Mouse (Mus musculus) myocyte (in vitro differentiated cells): ENCODE results near the gene Tspan18. TPM values are rescaled to one million over a fixed set of nuclear protein-coding genes. Genes with fewer than 3 reads are reported as not detected.

Experiments used
- H3K27me3 ChIP-seq: one replicate; pipeline ENCODE4 v1.6.1; 2011; ENCODE audit not compliant: control insufficient read depth, insufficient read depth, insufficient read length
- H3K36me3 ChIP-seq: one replicate; pipeline ENCODE4 v1.6.1; 2011; ENCODE audit not compliant: control insufficient read depth, insufficient read depth
- H3K4me2 ChIP-seq: one replicate; pipeline ENCODE4 v1.6.1; 2011; ENCODE audit warnings: low read depth, control low read depth
- H3K4me3 ChIP-seq: one replicate; pipeline ENCODE4 v1.5.1; 2011; ENCODE audit warnings: mild to moderate bottlenecking, control low read depth, moderate library complexity
- H3K79me2 ChIP-seq: one replicate; pipeline ENCODE4 v1.6.1; 2011; ENCODE audit not compliant: control insufficient read depth, insufficient read depth
- H3ac ChIP-seq: one replicate; pipeline ENCODE4 v1.6.1; 2011; ENCODE audit not compliant: control insufficient read depth, insufficient read length
- CEBPB ChIP-seq: IDR thresholded peaks from 2 replicates; pipeline ENCODE4 v1.6.1; 2011; ENCODE audit warnings: mild to moderate bottlenecking, moderate library complexity; ENCODE audit not compliant: poor library complexity, insufficient read depth, severe bottlenecking
- E2F4 ChIP-seq: IDR thresholded peaks from one replicate; pipeline ENCODE4 v1.6.1; 2011; ENCODE audit warnings: mild to moderate bottlenecking, control low read depth, moderate library complexity; ENCODE audit not compliant: insufficient read depth
- MAX ChIP-seq: IDR thresholded peaks from one replicate; pipeline ENCODE4 v1.6.1; 2011; ENCODE audit warnings: low read depth, mild to moderate bottlenecking, control low read depth
- MYOD1 ChIP-seq, 3 experiments: IDR thresholded peaks; one replicate each; pipeline ENCODE4 v1.6.1; 2011; ENCODE audit warnings: control low read depth in 2 of 3, low read depth in 2 of 3, mild to moderate bottlenecking in 2 of 3, moderate library complexity in 1 of 3; ENCODE audit not compliant: insufficient read length in 2 of 3, control insufficient read depth in 1 of 3
- MYOG ChIP-seq, 3 experiments: IDR thresholded peaks; one replicate each; pipeline ENCODE4 v1.6.1; 2011; ENCODE audit warnings: control low read depth in 2 of 3, low read depth in 2 of 3, mild to moderate bottlenecking in 2 of 3; ENCODE audit not compliant: insufficient read length in 2 of 3, control insufficient read depth in 1 of 3, insufficient read depth in 1 of 3
- POLR2A ChIP-seq: IDR thresholded peaks from one replicate; pipeline ENCODE4 v1.6.1; 2011; ENCODE audit warnings: low read depth, mild to moderate bottlenecking, control low read depth, moderate library complexity; ENCODE audit not compliant: insufficient read length
- POLR2AphosphoS2 ChIP-seq: IDR thresholded peaks from one replicate; pipeline ENCODE4 v1.6.1; 2011; ENCODE audit warnings: low read depth, control low read depth; ENCODE audit not compliant: insufficient read length
- REST ChIP-seq: IDR thresholded peaks from one replicate; pipeline ENCODE4 v1.6.1; 2011; ENCODE audit warnings: mild to moderate bottlenecking, control low read depth, moderate library complexity; ENCODE audit not compliant: insufficient read depth, insufficient read length
- SRF ChIP-seq: IDR thresholded peaks from one replicate; pipeline ENCODE4 v1.6.1; 2011; ENCODE audit warnings: low read depth; ENCODE audit not compliant: control insufficient read depth, insufficient read length
- TCF12 ChIP-seq: IDR thresholded peaks from one replicate; pipeline ENCODE4 v1.6.1; 2011; ENCODE audit warnings: mild to moderate bottlenecking, control low read depth; ENCODE audit not compliant: poor library complexity, insufficient read depth, severe bottlenecking
- TCF3 ChIP-seq: IDR thresholded peaks from one replicate; pipeline ENCODE4 v1.6.1; 2011; ENCODE audit warnings: low read depth, control low read depth; ENCODE audit not compliant: insufficient read length
- USF1 ChIP-seq: IDR thresholded peaks from one replicate; pipeline ENCODE4 v1.6.1; 2011; ENCODE audit warnings: low read depth, mild to moderate bottlenecking, control low read depth, moderate library complexity
- polyA plus RNA-seq: library from polyadenylated mRNA; unstranded; fragments of >200 nt; fragmentation: generic; extraction: Trizol; gene quantifications from one replicate; pipeline ENCODE4 v1.2.1, GENCODE M21; 2012; ENCODE audit warnings: missing spikeins

The Tspan18 gene
- polyA plus RNA-seq, 1 experiment: 0.02 TPM

GRCm38 (mm10) chr2:93175721-93176120, 158.6 kb downstream of the Tspan18 start:
- Histone ChIP-seq H3ac (no peak overlapping the region), H3K79me2 (no peaks in the 10 kb centered on the region), H3K4me2 (no peak overlapping the region), H3K27me3 (peaks cover 37% of the 10 kb centered on the region), H3K36me3 (no peaks in the 10 kb centered on the region), H3K4me3 (no peak overlapping the region)
- TF ChIP-seq REST: no peak
- TF ChIP-seq USF1: no peak

GRCm38 (mm10) chr2:93175278-93175677, 159.0 kb downstream of the Tspan18 start:
- Histone ChIP-seq H3K79me2 (no peaks in the 10 kb centered on the region), H3K4me3 (no peak overlapping the region), H3K36me3 (no peaks in the 10 kb centered on the region), H3K27me3 (peaks cover 38% of the 10 kb centered on the region), H3K4me2 (no peak overlapping the region), H3ac (no peak overlapping the region)
- TF ChIP-seq REST: no peak
- no peak for TF ChIP-seq MYOG (IDR thresholded peaks at IDR 0.05; ENCODE audit: control insufficient read depth in 1 of 3, insufficient read depth in 1 of 3, insufficient read length in 2 of 3, low read depth in 2 of 3)
- no peak for TF ChIP-seq SRF
- no peak for TF ChIP-seq MAX
- no peak for TF ChIP-seq CEBPB
- no peak for TF ChIP-seq USF1
- TF ChIP-seq MYOD1 (IDR thresholded peaks at IDR 0.05; ENCODE audit: control insufficient read depth in 1 of 3, insufficient read length in 2 of 3, low read depth in 2 of 3): no peak
- no peak for TF ChIP-seq E2F4

GRCm38 (mm10) chr2:93174159-93174558, 160.1 kb downstream of the Tspan18 start:
- Histone ChIP-seq H3K27me3 (peaks cover 31% of the 10 kb centered on the region), H3ac (no peak overlapping the region), H3K36me3 (no peaks in the 10 kb centered on the region), H3K4me2 (no peak overlapping the region), H3K4me3 (no peak overlapping the region), H3K79me2 (no peaks in the 10 kb centered on the region)
- TF ChIP-seq USF1: no peak
- TF ChIP-seq MYOD1 (IDR thresholded peaks at IDR 0.05; ENCODE audit: control insufficient read depth in 1 of 3, insufficient read length in 2 of 3, low read depth in 2 of 3): no peak
- no peak for TF ChIP-seq MAX

- Histone ChIP-seq H3K4me3 (no peak overlapping the region), H3K4me2 (no peak overlapping the region), H3K27me3 (peaks cover 34% of the 10 kb centered on the region), H3ac (no peak overlapping the region), H3K36me3 (no peaks in the 10 kb centered on the region), H3K79me2 (no peaks in the 10 kb centered on the region)
- TF ChIP-seq POLR2AphosphoS2 (no peak), E2F4 (no peak), MYOG (IDR thresholded peaks at IDR 0.05; ENCODE audit: control insufficient read depth in 1 of 3, insufficient read depth in 1 of 3, insufficient read length in 2 of 3, low read depth in 2 of 3) (no peak), REST (no peak), MAX (no peak), TCF3 (no peak), CEBPB (no peak), TCF12 (no peak), MYOD1 (IDR thresholded peaks at IDR 0.05; ENCODE audit: control insufficient read depth in 1 of 3, insufficient read length in 2 of 3, low read depth in 2 of 3) (no peak), USF1 (no peak), POLR2A (no peak), SRF (no peak)
Observed at GRCm38 (mm10) chr2:93172460-93172859, 161.8 kb downstream of the Tspan18 start.

GRCm38 (mm10) chr2:93171929-93172328, 162.4 kb downstream of the Tspan18 start:
- H3K27me3 ChIP-seq: peaks cover 40% of the 10 kb centered on the region
- TF ChIP-seq POLR2AphosphoS2: no peak
- no peak for TF ChIP-seq SRF
- TF ChIP-seq USF1: no peak
- no peak for TF ChIP-seq E2F4
- no peak for TF ChIP-seq POLR2A
- no peak for TF ChIP-seq CEBPB
- no peak overlapping the region for H3K4me2 ChIP-seq
- H3ac ChIP-seq: no peak overlapping the region
- no peaks in the 10 kb centered on the region for H3K36me3 ChIP-seq
- H3K79me2 ChIP-seq: no peaks in the 10 kb centered on the region
- H3K4me3 ChIP-seq: no peak overlapping the region

- H3ac ChIP-seq: no peak overlapping the region
- TF ChIP-seq POLR2AphosphoS2: no peak
- TF ChIP-seq CEBPB: no peak
- no peak for TF ChIP-seq E2F4
- no peak for TF ChIP-seq MYOD1 (IDR thresholded peaks at IDR 0.05; ENCODE audit: control insufficient read depth in 1 of 3, insufficient read length in 2 of 3, low read depth in 2 of 3)
- TF ChIP-seq TCF12: no peak
- no peak for TF ChIP-seq TCF3
- TF ChIP-seq SRF: no peak
- TF ChIP-seq MYOG (IDR thresholded peaks at IDR 0.05; ENCODE audit: control insufficient read depth in 1 of 3, insufficient read depth in 1 of 3, insufficient read length in 2 of 3, low read depth in 2 of 3): no peak
- no peak for TF ChIP-seq POLR2A
- no peak for TF ChIP-seq REST
- TF ChIP-seq USF1: no peak
- TF ChIP-seq MAX: no peak
- H3K27me3 ChIP-seq: peaks cover 51% of the 10 kb centered on the region
- H3K36me3 ChIP-seq: no peaks in the 10 kb centered on the region
- no peak overlapping the region for H3K4me3 ChIP-seq
- H3K79me2 ChIP-seq: no peaks in the 10 kb centered on the region
- H3K4me2 ChIP-seq: no peak overlapping the region
Observed at GRCm38 (mm10) chr2:93170845-93171200, 163.5 kb downstream of the Tspan18 start.
